Mouse (Mus musculus) cerebellum, adult 2 months (tissue): ENCODE measurements around the gene Hist1h1a. TPM values are rescaled to one million over a fixed set of nuclear protein-coding genes. Genes with fewer than 3 reads are reported as not detected.

ENCODE experiments used
- DNase-seq, 2 experiments: peaks; one replicate each; pipeline ENCODE4 v3.0.0; 2021
- H3K27ac ChIP-seq: fragments of 200-500 bp; 2 replicates; pipeline ENCODE4 v1.5.1; 2012; ENCODE audit warnings: low read length, control low read depth, inconsistent platforms; ENCODE audit not compliant: insufficient read depth
- H3K27me3 ChIP-seq: fragments of 200-500 bp; 2 replicates; pipeline ENCODE4 v1.6.1; 2012; ENCODE audit warnings: inconsistent platforms, mild to moderate bottlenecking, low read length, moderate library complexity; ENCODE audit not compliant: control insufficient read depth, insufficient read depth
- H3K4me1 ChIP-seq: fragments of 200-500 bp; 2 replicates; pipeline ENCODE4 v1.6.1; 2011; ENCODE audit warnings: low read length; ENCODE audit not compliant: control insufficient read depth, insufficient read depth
- H3K4me3 ChIP-seq: fragments of 200-500 bp; replicated peaks from 2 replicates; pipeline ENCODE3; 2011; ENCODE audit warnings: mild to moderate bottlenecking, low read depth, low read length, control low read depth; ENCODE audit not compliant: insufficient read depth
- CTCF ChIP-seq: fragments of 200-500 bp; IDR thresholded peaks from 2 replicates; pipeline ENCODE4 v1.5.1; 2011; ENCODE audit warnings: low read depth, mild to moderate bottlenecking, control low read depth, low read length, moderate library complexity, borderline replicate concordance; ENCODE audit not compliant: insufficient read depth
- POLR2A ChIP-seq: fragments of 200-500 bp; IDR thresholded peaks from 2 replicates; pipeline ENCODE4 v1.6.1; 2011; ENCODE audit warnings: low read length, control low read depth, borderline replicate concordance; ENCODE audit not compliant: insufficient read depth
- WGBS: fragments of 180-500 bp; shearing (Covaris S2); methylation state at CpG from one replicate; pipeline ENCODE4 v1.1.7; 2018; 5-methylcytosine and 5-hydroxymethylcytosine counted together
- polyA plus RNA-seq: library from polyadenylated mRNA; depleted of rRNA; stranded (reverse); fragments of >200 nt; gene quantifications from 2 replicates; pipeline ENCODE4 v1.2.3, GENCODE M21; 2012

The Hist1h1a gene
- polyA plus RNA-seq, 1 experiment = not detected

DNA sequence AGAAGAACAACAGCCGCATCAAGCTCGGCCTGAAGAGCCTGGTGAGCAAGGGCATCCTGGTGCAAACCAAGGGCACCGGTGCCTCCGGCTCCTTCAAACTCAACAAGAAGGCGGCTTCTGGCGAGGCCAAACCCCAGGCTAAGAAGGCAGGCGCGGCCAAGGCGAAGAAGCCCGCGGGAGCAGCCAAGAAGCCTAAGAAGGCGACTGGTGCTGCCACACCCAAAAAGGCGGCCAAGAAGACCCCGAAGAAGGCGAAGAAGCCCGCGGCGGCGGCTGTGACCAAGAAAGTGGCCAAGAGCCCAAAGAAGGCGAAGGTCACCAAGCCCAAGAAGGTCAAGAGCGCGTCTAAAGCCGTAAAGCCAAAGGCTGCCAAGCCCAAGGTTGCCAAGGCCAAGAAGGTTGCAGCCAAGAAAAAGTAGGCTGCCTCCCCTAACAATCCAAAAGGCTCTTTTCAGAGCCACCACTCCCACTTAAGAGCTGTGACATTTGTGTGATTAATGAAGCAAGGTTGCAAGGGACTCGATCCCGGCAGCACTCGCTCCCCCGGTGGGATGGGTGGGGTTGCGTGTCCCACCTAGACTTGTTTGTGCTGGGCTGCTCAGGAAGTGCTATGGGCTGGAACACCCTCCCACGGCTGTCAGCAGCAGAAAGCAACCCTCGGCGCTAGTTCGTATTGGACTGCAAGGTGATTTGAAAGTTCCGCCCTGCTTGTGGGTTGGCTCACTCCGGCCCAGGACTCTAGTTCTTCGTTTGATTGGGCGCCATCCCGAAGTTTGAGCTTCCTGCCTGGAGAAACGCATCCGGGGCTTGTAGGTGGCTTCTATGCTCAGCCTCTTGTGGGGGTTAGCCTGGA lies 24.2 kb upstream of the Hist1h1a start:
- H3K4me1 ChIP-seq = no peaks in the 10 kb centered on the region
- no peaks in the 10 kb centered on the region for H3K27me3 ChIP-seq
- WGBS = under 1% methylated on average over 39 of the region's 39 CpGs

DNA sequence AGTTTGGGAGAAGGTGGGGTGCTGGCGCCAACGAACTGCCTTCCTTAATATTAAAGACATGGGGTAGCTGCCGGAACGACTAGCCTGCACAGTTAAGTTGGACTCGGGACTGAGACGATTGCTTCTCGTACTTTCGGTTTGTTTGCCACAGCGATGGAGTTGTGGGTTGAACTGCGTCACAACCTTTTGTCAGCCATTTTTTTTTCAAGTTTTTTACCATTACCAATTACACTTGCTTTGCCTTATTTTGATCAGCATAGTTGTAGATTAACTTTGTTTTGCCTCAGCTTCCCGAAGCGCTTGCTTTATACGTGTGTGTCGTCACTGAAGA lies 23.6 kb upstream of the Hist1h1a start:
- under 1% methylated on average over 14 of the region's 14 CpGs for WGBS
- no peak for TF ChIP-seq CTCF
- TF ChIP-seq POLR2A = peak; percentile 6; the same call in 1 of the 2 replicates
- Histone ChIP-seq H3K27ac (peak overlapping the region; percentile 34; the same call in 1 of the 2 replicates), H3K4me3 (peak overlapping the region; percentile 88), H3K4me1 (no peaks in the 10 kb centered on the region), H3K27me3 (no peaks in the 10 kb centered on the region)
- no peak for DNase-seq

More for the DNA sequence above, 24.2 kb upstream of the Hist1h1a start:
- H3K27ac ChIP-seq = peak overlapping the region; percentile 45; the same call in 1 of the 2 replicates
- DNase-seq = peak; percentile 87 to 92
- TF ChIP-seq CTCF = no peak
- peak; percentile 22; the same call in 1 of the 2 replicates for TF ChIP-seq POLR2A
- peak overlapping the region; percentile 88 for H3K4me3 ChIP-seq

DNA sequence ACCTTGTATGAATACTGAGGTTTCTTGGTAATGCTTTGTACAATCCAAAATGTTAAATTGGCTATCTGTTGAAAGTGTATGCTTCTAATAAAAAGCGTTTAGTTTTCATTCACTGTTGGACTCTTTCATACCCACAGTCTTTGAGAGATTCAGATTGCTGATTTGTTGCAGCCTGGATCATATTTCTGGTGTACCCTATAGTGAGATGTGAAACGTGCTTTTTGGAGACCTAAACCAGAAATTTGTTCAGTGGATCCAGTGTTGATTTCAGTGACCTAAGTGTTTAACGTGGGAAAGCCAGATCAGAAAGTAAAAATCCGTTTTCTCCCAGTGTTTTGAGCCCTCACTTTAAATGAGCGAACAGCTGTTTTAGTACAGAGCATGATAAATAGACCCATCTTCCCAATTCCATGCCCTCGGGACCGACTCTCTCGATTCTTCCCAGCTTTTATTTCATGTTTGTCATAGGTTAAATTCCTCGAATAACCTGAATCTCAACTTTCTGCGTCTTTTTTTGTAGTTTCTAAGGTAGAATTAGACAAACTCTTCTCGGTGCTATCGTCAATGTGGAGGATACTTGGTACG lies 23.1 kb upstream of the Hist1h1a start:
- Histone ChIP-seq H3K27ac (peak overlapping the region; percentile 34; the same call in 1 of the 2 replicates), H3K4me3 (peak overlapping the region; percentile 88), H3K4me1 (no peaks in the 10 kb centered on the region), H3K27me3 (no peaks in the 10 kb centered on the region)
- no peak for TF ChIP-seq CTCF
- TF ChIP-seq POLR2A = no peak
- no peak for DNase-seq
- 36% methylated on average over 13 of the region's 13 CpGs for WGBS

- no peak overlapping the region for H3K4me3 ChIP-seq
- no peaks in the 10 kb centered on the region for H3K27me3 ChIP-seq
- 74% methylated on average over 5 of the region's 5 CpGs for WGBS
- H3K4me1 ChIP-seq = no peaks in the 10 kb centered on the region
- TF ChIP-seq CTCF = no peak
- TF ChIP-seq POLR2A = no peak
- no peak overlapping the region for H3K27ac ChIP-seq
- no peak for DNase-seq
Observed at GRCm38 (mm10) chr13:23740910-23741309, 22.6 kb upstream of the Hist1h1a start.

GRCm38 (mm10) chr13:23742007-23742406 lies 21.5 kb upstream of the Hist1h1a start:
- no peak for TF ChIP-seq POLR2A
- no peak for TF ChIP-seq CTCF

GRCm38 (mm10) chr13:23743215-23743614 lies 20.3 kb upstream of the Hist1h1a start:
- no peak for DNase-seq
- WGBS = 83% methylated on average over 5 of the region's 5 CpGs

More at GRCm38 (mm10) chr13:23742007-23742406, 21.5 kb upstream of the Hist1h1a start:
- Histone ChIP-seq H3K4me3 (no peak overlapping the region), H3K4me1 (no peaks in the 10 kb centered on the region), H3K27me3 (no peaks in the 10 kb centered on the region), H3K27ac (no peak overlapping the region)
- no peak for DNase-seq

DNA sequence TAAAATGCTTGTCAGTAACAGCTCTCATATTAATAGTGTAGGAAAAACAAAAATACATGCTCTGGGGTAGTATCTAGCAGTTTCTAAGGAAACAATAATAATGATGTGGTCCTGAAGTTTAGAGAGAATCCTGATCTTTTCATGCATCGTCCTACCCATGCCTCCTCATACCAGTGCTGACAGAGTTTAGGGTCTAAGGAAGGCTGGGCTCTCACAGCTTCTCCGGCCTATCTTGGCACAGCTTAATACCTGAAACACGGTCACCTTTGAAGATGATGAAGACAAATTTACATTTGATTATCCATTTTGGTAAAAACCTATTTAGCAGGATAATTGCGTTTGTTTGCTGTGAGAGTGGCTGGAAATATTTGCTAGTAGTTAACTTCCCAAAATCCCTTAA lies 19.5 kb upstream of the Hist1h1a start:
- no peak for TF ChIP-seq CTCF
- TF ChIP-seq POLR2A = no peak
- DNase-seq = no peak
- Histone ChIP-seq H3K4me3 (no peak overlapping the region), H3K27ac (no peak overlapping the region), H3K4me1 (no peaks in the 10 kb centered on the region), H3K27me3 (no peaks in the 10 kb centered on the region)
- 32% methylated on average over 4 of the region's 4 CpGs for WGBS

More at GRCm38 (mm10) chr13:23743215-23743614, 20.3 kb upstream of the Hist1h1a start:
- no peak overlapping the region for H3K27ac ChIP-seq
- H3K4me3 ChIP-seq = no peak overlapping the region
- no peaks in the 10 kb centered on the region for H3K4me1 ChIP-seq
- TF ChIP-seq POLR2A (no peak), CTCF (no peak)
- H3K27me3 ChIP-seq = no peaks in the 10 kb centered on the region
